Mouse (Mus musculus): Measurements from ENCODE around the gene Psen2. TPM values are rescaled to one million over a fixed set of nuclear protein-coding genes. Genes with fewer than 3 reads are reported as not detected.

Gene Psen2
- polyA plus RNA-seq, 1 experiment from 2014 or later: 13.7 TPM

GRCm38 (mm10) chr1:180183525-180184159 lies 79.6 kb downstream of the Psen2 start:
- Histone ChIP-seq H3K4me2 (ENCODE audit: low read length) (no peak overlapping the region), H3K9me3 (ENCODE audit: control insufficient read depth, low read length) (no peaks in the 10 kb centered on the region), H3K9ac (replicated peaks; ENCODE audit: low read length) (no peak overlapping the region), H3K27me3 (ENCODE audit: control insufficient read depth, insufficient read depth, low read length) (no peaks in the 10 kb centered on the region), H3K27ac (replicated peaks; ENCODE audit: low read depth, low read length) (no peak overlapping the region), H3K36me3 (ENCODE audit: control insufficient read depth, insufficient read depth, low read length) (no peaks in the 10 kb centered on the region), H3K4me3 (replicated peaks; ENCODE audit: low read depth, low read length) (no peak overlapping the region), H3K4me1 (ENCODE audit: control insufficient read depth, insufficient read depth, low read length) (no peaks in the 10 kb centered on the region)
- DNase-seq (no peak), ATAC-seq (ENCODE audit: low FRiP score, low TSS enrichment) (no peak)
- whole genome bisulfite sequencing: 90% methylated on average over 6 of the region's 6 CpGs

- no peak for ATAC-seq (ENCODE audit: low FRiP score, low TSS enrichment)
- Histone ChIP-seq H3K27ac (replicated peaks; ENCODE audit: low read depth, low read length) (no peak overlapping the region), H3K4me3 (replicated peaks; ENCODE audit: low read depth, low read length) (no peak overlapping the region), H3K4me2 (ENCODE audit: low read length) (no peak overlapping the region), H3K27me3 (ENCODE audit: control insufficient read depth, insufficient read depth, low read length) (no peaks in the 10 kb centered on the region), H3K9ac (replicated peaks; ENCODE audit: low read length) (no peak overlapping the region), H3K36me3 (ENCODE audit: control insufficient read depth, insufficient read depth, low read length) (no peaks in the 10 kb centered on the region), H3K4me1 (ENCODE audit: control insufficient read depth, insufficient read depth, low read length) (no peaks in the 10 kb centered on the region), H3K9me3 (ENCODE audit: control insufficient read depth, low read length) (no peaks in the 10 kb centered on the region)
- WGBS: 82% methylated on average over 3 of the region's 3 CpGs
- DNase-seq: no peak
Measured at GRCm38 (mm10) chr1:180182731-180183130, 80.5 kb downstream of the Psen2 start.

- Histone ChIP-seq H3K4me3 (replicated peaks; ENCODE audit: low read depth, low read length) (no peak overlapping the region), H3K4me2 (ENCODE audit: low read length) (no peak overlapping the region), H3K27me3 (ENCODE audit: control insufficient read depth, insufficient read depth, low read length) (no peaks in the 10 kb centered on the region), H3K9ac (replicated peaks; ENCODE audit: low read length) (no peak overlapping the region), H3K9me3 (ENCODE audit: control insufficient read depth, low read length) (no peaks in the 10 kb centered on the region), H3K4me1 (ENCODE audit: control insufficient read depth, insufficient read depth, low read length) (no peaks in the 10 kb centered on the region), H3K27ac (replicated peaks; ENCODE audit: low read depth, low read length) (no peak overlapping the region), H3K36me3 (ENCODE audit: control insufficient read depth, insufficient read depth, low read length) (no peaks in the 10 kb centered on the region)
- ATAC-seq (ENCODE audit: low FRiP score, low TSS enrichment): no peak
- DNase-seq: no peak
- WGBS: 83% methylated on average over 9 of the region's 9 CpGs
Measured at GRCm38 (mm10) chr1:180181966-180182319, 81.3 kb downstream of the Psen2 start.

GRCm38 (mm10) chr1:180181304-180181965 lies 81.8 kb downstream of the Psen2 start:
- H3K4me1 ChIP-seq (ENCODE audit: control insufficient read depth, insufficient read depth, low read length): no peaks in the 10 kb centered on the region
- H3K9me3 ChIP-seq (ENCODE audit: control insufficient read depth, low read length): no peaks in the 10 kb centered on the region
- H3K27ac ChIP-seq (replicated peaks; ENCODE audit: low read depth, low read length): no peak overlapping the region
- H3K4me3 ChIP-seq (replicated peaks; ENCODE audit: low read depth, low read length): no peak overlapping the region
- WGBS: 89% methylated on average over 7 of the region's 7 CpGs
- H3K36me3 ChIP-seq (ENCODE audit: control insufficient read depth, insufficient read depth, low read length): no peaks in the 10 kb centered on the region
- no peak overlapping the region for H3K9ac ChIP-seq (replicated peaks; ENCODE audit: low read length)
- H3K27me3 ChIP-seq (ENCODE audit: control insufficient read depth, insufficient read depth, low read length): no peaks in the 10 kb centered on the region
- DNase-seq: no peak
- ATAC-seq (ENCODE audit: low FRiP score, low TSS enrichment): no peak
- H3K4me2 ChIP-seq (ENCODE audit: low read length): no peak overlapping the region

GRCm38 (mm10) chr1:180179840-180180239 lies 83.4 kb downstream of the Psen2 start:
- Histone ChIP-seq H3K4me3 (replicated peaks; ENCODE audit: low read depth, low read length) (no peak overlapping the region), H3K9ac (replicated peaks; ENCODE audit: low read length) (no peak overlapping the region), H3K27ac (replicated peaks; ENCODE audit: low read depth, low read length) (no peak overlapping the region), H3K4me1 (ENCODE audit: control insufficient read depth, insufficient read depth, low read length) (no peaks in the 10 kb centered on the region), H3K4me2 (ENCODE audit: low read length) (no peak overlapping the region), H3K27me3 (ENCODE audit: control insufficient read depth, insufficient read depth, low read length) (no peaks in the 10 kb centered on the region), H3K9me3 (ENCODE audit: control insufficient read depth, low read length) (no peaks in the 10 kb centered on the region), H3K36me3 (ENCODE audit: control insufficient read depth, insufficient read depth, low read length) (no peaks in the 10 kb centered on the region)
- no peak for DNase-seq
- no peak for ATAC-seq (ENCODE audit: low FRiP score, low TSS enrichment)
- 98% methylated on average over 2 of the region's 2 CpGs for WGBS

GRCm38 (mm10) chr1:180179100-180179499 lies 84.1 kb downstream of the Psen2 start:
- no peak overlapping the region for H3K4me2 ChIP-seq (ENCODE audit: low read length)
- WGBS: 92% methylated on average over 4 of the region's 4 CpGs
- H3K4me1 ChIP-seq (ENCODE audit: control insufficient read depth, insufficient read depth, low read length): no peaks in the 10 kb centered on the region
- H3K27me3 ChIP-seq (ENCODE audit: control insufficient read depth, insufficient read depth, low read length): no peaks in the 10 kb centered on the region
- no peak overlapping the region for H3K27ac ChIP-seq (replicated peaks; ENCODE audit: low read depth, low read length)
- no peaks in the 10 kb centered on the region for H3K36me3 ChIP-seq (ENCODE audit: control insufficient read depth, insufficient read depth, low read length)
- H3K9me3 ChIP-seq (ENCODE audit: control insufficient read depth, low read length): no peaks in the 10 kb centered on the region
- no peak overlapping the region for H3K9ac ChIP-seq (replicated peaks; ENCODE audit: low read length)
- no peak overlapping the region for H3K4me3 ChIP-seq (replicated peaks; ENCODE audit: low read depth, low read length)
- ATAC-seq (ENCODE audit: low FRiP score, low TSS enrichment) (no peak), DNase-seq (no peak)

- ATAC-seq (ENCODE audit: low FRiP score, low TSS enrichment) (no peak), DNase-seq (no peak)
- no peak overlapping the region for H3K4me2 ChIP-seq (ENCODE audit: low read length)
- H3K27me3 ChIP-seq (ENCODE audit: control insufficient read depth, insufficient read depth, low read length): no peaks in the 10 kb centered on the region
- H3K36me3 ChIP-seq (ENCODE audit: control insufficient read depth, insufficient read depth, low read length): no peaks in the 10 kb centered on the region
- H3K4me3 ChIP-seq (replicated peaks; ENCODE audit: low read depth, low read length): no peak overlapping the region
- no peaks in the 10 kb centered on the region for H3K4me1 ChIP-seq (ENCODE audit: control insufficient read depth, insufficient read depth, low read length)
- no peak overlapping the region for H3K27ac ChIP-seq (replicated peaks; ENCODE audit: low read depth, low read length)
- 89% methylated on average over 9 of the region's 9 CpGs for WGBS
- H3K9ac ChIP-seq (replicated peaks; ENCODE audit: low read length): no peak overlapping the region
- H3K9me3 ChIP-seq (ENCODE audit: control insufficient read depth, low read length): no peaks in the 10 kb centered on the region
Measured at GRCm38 (mm10) chr1:180178340-180178739, 84.9 kb downstream of the Psen2 start.

Other genes starting within 250 kb of the Psen2 start
- gene Coq8a, start 63.8 kb downstream of the Psen2 start, polyA plus RNA-seq (2014; fragmentation: Nextera tagmentation; extraction: Ambion mirVana): 2.0 and 2.1 TPM in 2 replicates
- gene Itpkb, start 67.0 kb upstream of the Psen2 start, polyA plus RNA-seq (2014; fragmentation: Nextera tagmentation; extraction: Ambion mirVana): 1.8 and 1.9 TPM in 2 replicates
- gene Stum, start 220.1 kb upstream of the Psen2 start, polyA plus RNA-seq (2014; fragmentation: Nextera tagmentation; extraction: Ambion mirVana): 6.4 and 7.2 TPM in 2 replicates

Data from midbrain, embryonic 14.5 days (tissue).